Mouse (Mus musculus): ENCODE results near the gene Cntrl. TPM values are rescaled to one million over a fixed set of nuclear protein-coding genes. Genes with fewer than 3 reads are reported as not detected.
A peak's percentile ranks its signal among the peaks of the same experiment; 100 is the strongest.

Gene Cntrl
- total RNA-seq, 1 experiment: 22.3 TPM

- peaks cover 4% of the 10 kb centered on the region for H3K36me3 ChIP-seq (ENCODE audit: control insufficient read depth, insufficient read depth, low read length, poor library complexity, severe bottlenecking)
- in situ Hi-C loops (cut with MboI; ENCODE audit: low sequenced_read_pairs in 2 of 2, unreplicated experiment in 2 of 2): loop anchor here in 1 of 2 experiments (25.0 kb wide), 1 partner anchor 287 kb away; the partner anchor contains the start of genes Fbxw2 and Gm34653
- DNase-seq (ENCODE audit: low read depth, low spot score): no peak
Measured at GRCm38 (mm10) chr2:35124716-35125115, 15.4 kb downstream of the Cntrl start.

DNA sequence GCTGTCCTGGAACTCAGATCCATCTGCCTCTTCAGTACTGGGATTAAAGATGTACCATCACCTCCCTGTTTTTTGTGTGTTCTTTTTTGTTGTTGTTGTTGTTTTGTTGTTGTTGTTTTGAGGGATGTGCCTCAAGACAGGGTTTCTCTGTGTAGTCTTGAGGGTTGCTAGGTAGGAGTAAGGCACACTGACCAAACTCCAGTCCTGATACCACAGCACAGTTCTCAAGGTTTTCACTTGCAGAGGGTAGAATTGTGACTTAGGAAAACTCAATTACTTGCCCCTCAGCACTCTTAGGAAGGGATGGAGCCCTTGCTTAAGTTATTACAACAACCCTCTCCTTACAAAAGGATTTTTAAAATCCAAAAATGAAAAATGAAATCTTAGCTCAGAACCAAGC lies 22.2 kb downstream of the Cntrl start:
- H3K36me3 ChIP-seq (ENCODE audit: control insufficient read depth, insufficient read depth, low read length, poor library complexity, severe bottlenecking): no peaks in the 10 kb centered on the region; the same call in 1 of the 2 replicates
- no peak overlapping the region for H3K9ac ChIP-seq (ENCODE audit: insufficient read depth, low read depth, low read length, poor library complexity, severe bottlenecking)
- TF ChIP-seq MAFK (IDR thresholded peaks at IDR 0.05; ENCODE audit: insufficient read depth, low read depth, low read length) (no peak), HCFC1 (IDR thresholded peaks at IDR 0.05; ENCODE audit: borderline replicate concordance, insufficient read depth, low read length) (no peak), CHD2 (IDR thresholded peaks at IDR 0.05; ENCODE audit: low read depth, low read length) (no peak), ZNF384 (IDR thresholded peaks at IDR 0.05; ENCODE audit: low read depth, low read length) (no peak), ZC3H11A (IDR thresholded peaks at IDR 0.05; ENCODE audit: borderline replicate concordance, low read depth, low read length) (no peak)
- in situ Hi-C loops (cut with MboI; ENCODE audit: low sequenced_read_pairs in 2 of 2, unreplicated experiment in 2 of 2): no loop called here
- DNase-seq (ENCODE audit: low read depth, low spot score): no peak
- no peaks in the 10 kb centered on the region for H3K4me1 ChIP-seq (ENCODE audit: control insufficient read depth in 2 of 2, insufficient read depth in 2 of 2, low read length in 2 of 2, poor library complexity in 1 of 2)
- H3K4me3 ChIP-seq (ENCODE audit: insufficient read depth in 1 of 2, low read depth in 1 of 2, low read length in 2 of 2, poor library complexity in 1 of 2, severe bottlenecking in 1 of 2): 0 out of 4 replicates have a peak overlapping the region, but pooled peaks of 1 of the 2 experiments have one; percentile 3
- no peaks in the 10 kb centered on the region for H3K9me3 ChIP-seq (ENCODE audit: control insufficient read depth, insufficient read depth, low read depth, low read length)
- H3K27ac ChIP-seq (ENCODE audit: insufficient read depth, low read depth, low read length, poor library complexity, severe bottlenecking): no peak overlapping the region

More at GRCm38 (mm10) chr2:35124716-35125115, 15.4 kb downstream of the Cntrl start:
- H3K9ac ChIP-seq (ENCODE audit: insufficient read depth, low read depth, low read length, poor library complexity, severe bottlenecking): no peak overlapping the region
- H3K4me1 ChIP-seq (ENCODE audit: control insufficient read depth in 2 of 2, insufficient read depth in 2 of 2, low read length in 2 of 2, poor library complexity in 1 of 2): no peaks in the 10 kb centered on the region
- H3K9me3 ChIP-seq (ENCODE audit: control insufficient read depth, insufficient read depth, low read depth, low read length): no peaks in the 10 kb centered on the region
- H3K4me3 ChIP-seq (ENCODE audit: insufficient read depth in 1 of 2, low read depth in 1 of 2, low read length in 2 of 2, poor library complexity in 1 of 2, severe bottlenecking in 1 of 2): no peak overlapping the region
- TF ChIP-seq ZC3H11A (IDR thresholded peaks at IDR 0.05; ENCODE audit: borderline replicate concordance, low read depth, low read length) (no peak), MAFK (IDR thresholded peaks at IDR 0.05; ENCODE audit: insufficient read depth, low read depth, low read length) (no peak), CHD2 (IDR thresholded peaks at IDR 0.05; ENCODE audit: low read depth, low read length) (no peak), ZNF384 (IDR thresholded peaks at IDR 0.05; ENCODE audit: low read depth, low read length) (no peak), HCFC1 (IDR thresholded peaks at IDR 0.05; ENCODE audit: borderline replicate concordance, insufficient read depth, low read length) (no peak)
- H3K27ac ChIP-seq (ENCODE audit: insufficient read depth, low read depth, low read length, poor library complexity, severe bottlenecking): no peak overlapping the region

DNA sequence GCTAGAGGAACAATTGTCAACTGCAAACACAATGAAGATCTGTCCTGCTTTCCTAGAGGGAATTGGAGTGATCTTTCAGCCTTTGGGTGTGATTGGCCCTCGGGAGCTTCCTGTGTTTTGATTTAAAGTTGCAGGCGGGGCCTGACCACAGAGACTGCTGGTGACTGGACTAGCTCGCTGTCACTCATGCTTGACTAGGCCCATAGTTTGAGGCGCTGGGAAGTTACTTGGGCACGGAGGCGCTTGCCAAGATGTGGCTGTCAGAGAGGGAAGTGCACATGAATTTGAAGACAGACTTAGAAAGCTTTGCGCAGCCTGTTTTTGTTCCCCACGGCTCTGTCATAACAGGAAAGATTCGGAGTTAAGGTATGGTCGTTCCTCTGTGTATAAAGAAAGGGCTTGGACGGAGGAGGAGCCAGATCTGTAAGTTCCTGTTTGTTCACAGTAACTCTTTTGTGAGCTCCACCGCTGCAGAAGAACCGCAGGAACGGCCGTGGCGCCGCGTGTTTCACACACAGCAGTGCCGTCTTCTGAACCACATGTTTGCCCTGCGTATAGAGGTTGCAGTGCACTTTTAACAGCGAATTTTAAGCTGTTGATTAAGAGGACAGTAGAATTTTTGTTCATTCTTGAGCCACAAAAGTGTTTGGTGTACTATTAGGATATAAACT lies 22.8 kb downstream of the Cntrl start:
- Histone ChIP-seq H3K27ac (ENCODE audit: insufficient read depth, low read depth, low read length, poor library complexity, severe bottlenecking) (no peak overlapping the region), H3K36me3 (ENCODE audit: control insufficient read depth, insufficient read depth, low read length, poor library complexity, severe bottlenecking) (no peaks in the 10 kb centered on the region; the same call in 1 of the 2 replicates), H3K4me1 (ENCODE audit: control insufficient read depth in 2 of 2, insufficient read depth in 2 of 2, low read length in 2 of 2, poor library complexity in 1 of 2) (no peaks in the 10 kb centered on the region), H3K4me3 (ENCODE audit: insufficient read depth in 1 of 2, low read depth in 1 of 2, low read length in 2 of 2, poor library complexity in 1 of 2, severe bottlenecking in 1 of 2) (peak overlapping the region; percentile 79 to 80), H3K9me3 (ENCODE audit: control insufficient read depth, insufficient read depth, low read depth, low read length) (no peaks in the 10 kb centered on the region), H3K9ac (ENCODE audit: insufficient read depth, low read depth, low read length, poor library complexity, severe bottlenecking) (peak overlapping the region; percentile 59)
- peak; percentile 95 for DNase-seq (ENCODE audit: low read depth, low spot score)
- in situ Hi-C loops (cut with MboI; ENCODE audit: low sequenced_read_pairs in 2 of 2, unreplicated experiment in 2 of 2): no loop called here
- TF ChIP-seq CHD2 (IDR thresholded peaks at IDR 0.05; ENCODE audit: low read depth, low read length): peak; percentile 79
- no peak for TF ChIP-seq MAFK (IDR thresholded peaks at IDR 0.05; ENCODE audit: insufficient read depth, low read depth, low read length)

GRCm38 (mm10) chr2:35132662-35133055 lies 23.4 kb downstream of the Cntrl start:
- TF ChIP-seq ZC3H11A (IDR thresholded peaks at IDR 0.05; ENCODE audit: borderline replicate concordance, low read depth, low read length) (no peak), ZNF384 (IDR thresholded peaks at IDR 0.05; ENCODE audit: low read depth, low read length) (no peak), HCFC1 (IDR thresholded peaks at IDR 0.05; ENCODE audit: borderline replicate concordance, insufficient read depth, low read length) (no peak), MAFK (IDR thresholded peaks at IDR 0.05; ENCODE audit: insufficient read depth, low read depth, low read length) (no peak), CHD2 (IDR thresholded peaks at IDR 0.05; ENCODE audit: low read depth, low read length) (no peak)
- Histone ChIP-seq H3K27ac (ENCODE audit: insufficient read depth, low read depth, low read length, poor library complexity, severe bottlenecking) (no peak overlapping the region), H3K36me3 (ENCODE audit: control insufficient read depth, insufficient read depth, low read length, poor library complexity, severe bottlenecking) (no peaks in the 10 kb centered on the region; the same call in none of the 2 replicates), H3K9ac (ENCODE audit: insufficient read depth, low read depth, low read length, poor library complexity, severe bottlenecking) (peak overlapping the region; percentile 59), H3K4me3 (ENCODE audit: insufficient read depth in 1 of 2, low read depth in 1 of 2, low read length in 2 of 2, poor library complexity in 1 of 2, severe bottlenecking in 1 of 2) (peak overlapping the region; percentile 79 to 80), H3K4me1 (ENCODE audit: control insufficient read depth in 2 of 2, insufficient read depth in 2 of 2, low read length in 2 of 2, poor library complexity in 1 of 2) (no peaks in the 10 kb centered on the region), H3K9me3 (ENCODE audit: control insufficient read depth, insufficient read depth, low read depth, low read length) (no peaks in the 10 kb centered on the region)
- in situ Hi-C loops (cut with MboI; ENCODE audit: low sequenced_read_pairs in 2 of 2, unreplicated experiment in 2 of 2): no loop called here
- no peak for DNase-seq (ENCODE audit: low read depth, low spot score)
